ENCODE assay signal across 8 mouse cellular contexts in genomic region chr11:97840539-97840954, GRCm38 (mm10). TPM values are rescaled to one million over a fixed set of nuclear protein-coding genes. Genes with fewer than 3 reads are reported as not detected.
DNase-seq lines count a peak whose midpoint lies in the region; ATAC-seq and TF ChIP-seq lines count a peak whose summit lies in the region.

B230217C12Rik (plus strand) TSS chr11:97840780.

- peak within 1 kb of the TSS; percentile 97 for H3K27ac ChIP-seq in layer of hippocampus, adult 2 months
- H3K27ac ChIP-seq in forebrain, embryonic 10.5 days = peak within 1 kb of the TSS; percentile 91

- no peaks in the 10 kb centered on the region for H3K9me3 ChIP-seq in forebrain, embryonic 10.5 days

- no peak for DNase-seq in layer of hippocampus, adult 2 months (ENCODE audit: low spot score in 2 of 2)
- no peak for DNase-seq in layer of hippocampus, adult 9-11 months
- DNase-seq in ZHBTc4 (ENCODE audit: low read depth, low spot score) = peak; percentile 80
- DNase-seq in forebrain, embryonic 10.5 days (ENCODE audit: extremely low spot score, low spot score) = peak; percentile 54
- DNase-seq in layer of hippocampus, postnatal 14 days (ENCODE audit: low spot score in 2 of 2) = peak in 1 of 2 experiments; percentile 50
- DNase-seq in Muller cell, postnatal 12 days (ENCODE audit: inconsistent ontology term) = no peak
- DNase-seq in spleen, adult 18-20 months = no peak

- H3K36me3 ChIP-seq in forebrain, embryonic 10.5 days (replicated peaks) = peaks cover 34% of the 10 kb centered on the region

- peak; percentile 72 for TF ChIP-seq CTCF in layer of hippocampus, adult 2 months (conservative IDR thresholded peaks at IDR 0.05)

- H3K4me1 ChIP-seq in forebrain, embryonic 10.5 days = peaks cover 31% of the 10 kb centered on the region

- peak within 1 kb of the TSS; percentile 81 for H3K4me3 ChIP-seq in layer of hippocampus, adult 2 months
- peak within 1 kb of the TSS; percentile 60 for H3K4me3 ChIP-seq in forebrain, embryonic 10.5 days

- 3% methylated on average over 6 of the region's 6 CpGs for WGBS in forebrain, embryonic 10.5 days

- H3K27me3 ChIP-seq in forebrain, embryonic 10.5 days (ENCODE audit: poor library complexity, severe bottlenecking) = no peaks in the 10 kb centered on the region

- peak; percentile 43; the same call in 1 of the 2 replicates for ATAC-seq in megakaryocyte-erythroid progenitor cell, adult 5-6 weeks (replicated peaks; ENCODE audit: low FRiP score, low TSS enrichment, poor library complexity, severe bottlenecking)

RNA-seq across cellular contexts. Expression of gene B230217C12Rik, which starts in this region (rescaled TPM):
- total RNA-seq in layer of hippocampus, adult 2 months (2021) = 10 to 100 TPM; 67.8 to 72.6 TPM
- 13.3 and 15.9 TPM in 2 replicates for polyA plus RNA-seq in forebrain, embryonic 10.5 days (2016; fragmentation: Nextera tagmentation; extraction: Ambion mirVana)
- total RNA-seq in layer of hippocampus, postnatal 14 days (2021) = 10 to 100 TPM; 44.2 to 49.6 TPM
- total RNA-seq in megakaryocyte-erythroid progenitor cell, adult 5-6 weeks (2014; fragmentation: Nextera tagmentation) = 0.45 and 1.7 TPM in 2 replicates
- total RNA-seq in megakaryocyte-erythroid progenitor cell, adult 5-6 weeks (2017) = 0.91 TPM in 1 of 2 replicates, not detected in the other

Comparison
In these comparisons a context has a peak if more than half of its experiments do, and no peak if none do; other contexts are left out.
1. RNA of gene B230217C12Rik (total RNA-seq): 67.8 to 72.6 TPM in layer of hippocampus, adult 2 months and 44.2 to 49.6 TPM in layer of hippocampus, postnatal 14 days; 0.45 to 1.7 TPM in megakaryocyte-erythroid progenitor cell, adult 5-6 weeks; every median in the first group is over 10 times any median in the second.
2. DNase-seq: peak in ZHBTc4 (single experiment) and forebrain, embryonic 10.5 days (single experiment); none in layer of hippocampus, adult 2 months (0 of 2), layer of hippocampus, adult 9-11 months (single experiment), Muller cell, postnatal 12 days (single experiment) and spleen, adult 18-20 months (0 of 2).